Mouse (Mus musculus) embryonic facial prominence, embryonic 13.5 days (tissue): ENCODE data around the gene Tspan5. TPM values are rescaled to one million over a fixed set of nuclear protein-coding genes. Genes with fewer than 3 reads are reported as not detected.

Experiments used
- polyA plus RNA-seq: library from polyadenylated mRNA; unstranded; fragments of >200 nt; fragmentation: Nextera tagmentation; extraction: Ambion mirVana; gene quantifications from 2 replicates; pipeline ENCODE4 v1.2.1, GENCODE M21; 2015

Tspan5 gene
- polyA plus RNA-seq, 1 experiment from 2014 or later, result 28.0 TPM

Other genes starting within 250 kb of the Tspan5 start
- 382 and 420 TPM in 2 replicates for gene Eif4e, start 216.0 kb upstream of the Tspan5 start, polyA plus RNA-seq